Mouse (Mus musculus): ENCODE results near the gene Gpr141. TPM values are rescaled to one million over a fixed set of nuclear protein-coding genes. Genes with fewer than 3 reads are reported as not detected.
A peak's percentile ranks its signal among the peaks of the same experiment; 100 is the strongest.

Gene Gpr141
- polyA plus RNA-seq, 1 experiment from 2014 or later = 0.47 TPM

DNA sequence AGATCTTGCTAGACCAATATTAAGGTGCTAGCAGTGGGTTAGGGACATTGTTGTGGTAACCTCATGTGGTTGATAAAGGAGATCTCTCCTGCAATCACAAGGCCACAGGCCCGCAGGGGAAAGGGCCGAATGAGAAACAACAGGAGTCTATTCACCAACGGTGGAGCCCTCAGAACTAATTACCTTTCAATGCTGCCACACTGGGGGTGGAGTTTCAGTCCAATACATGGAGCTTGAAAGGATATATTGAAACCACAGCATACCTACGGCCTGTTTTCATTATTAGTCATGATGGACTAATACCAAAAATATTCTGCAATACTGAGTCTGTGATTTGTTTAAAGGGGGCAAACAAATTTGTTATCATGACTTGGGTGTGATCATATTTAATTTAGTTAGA lies 120.3 kb downstream of the Gpr141 start:
- no peak overlapping the region for H3K4me2 ChIP-seq (ENCODE audit: low read length)
- WGBS = 7% methylated on average over 4 of the region's 4 CpGs
- no peak for ATAC-seq

DNA sequence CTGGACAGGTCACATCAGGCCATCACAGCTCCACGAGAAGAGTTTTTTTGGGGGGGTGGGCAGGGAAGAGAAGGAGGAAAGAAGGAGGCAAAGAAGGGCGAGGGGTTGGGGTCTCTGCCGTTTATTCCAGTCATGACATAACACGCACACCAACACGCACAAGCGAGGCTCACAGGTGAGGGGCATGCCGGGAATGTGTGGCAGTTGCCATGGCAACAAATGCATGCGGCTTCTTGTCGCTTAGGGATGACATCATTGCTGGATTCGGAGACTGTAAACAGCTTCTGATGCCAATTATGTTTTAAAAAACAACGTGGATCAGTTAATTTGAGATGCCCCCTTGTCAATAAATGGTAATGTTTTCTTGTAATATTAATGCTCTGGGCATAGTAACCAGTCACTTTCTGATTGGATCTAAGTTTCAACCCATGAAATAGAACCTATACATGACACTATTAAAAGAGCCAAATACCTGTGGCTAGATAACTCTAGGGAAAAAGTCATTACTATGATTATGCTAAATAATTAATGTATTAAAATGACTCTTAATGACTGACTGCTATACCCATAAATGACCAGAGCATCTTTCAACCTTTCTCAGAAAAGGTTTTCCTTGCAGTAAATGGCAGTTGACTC lies 122.5 kb downstream of the Gpr141 start:
- Histone ChIP-seq H3K4me2 (ENCODE audit: low read length) (peak overlapping the region; percentile 23), H3K4me1 (ENCODE audit: control insufficient read depth, insufficient read depth, low read length) (peaks cover 3% of the 10 kb centered on the region; the same call in 1 of the 2 replicates), H3K4me3 (ENCODE audit: low read depth, low read length) (no peak overlapping the region), H3K9me3 (replicated peaks; ENCODE audit: control insufficient read depth, low read length) (no peaks in the 10 kb centered on the region), H3K36me3 (ENCODE audit: control insufficient read depth, insufficient read depth, low read length) (no peaks in the 10 kb centered on the region), H3K27ac (ENCODE audit: low read depth, low read length) (no peak overlapping the region), H3K27me3 (replicated peaks; ENCODE audit: control insufficient read depth, insufficient read depth, low read length) (no peaks in the 10 kb centered on the region), H3K9ac (ENCODE audit: low read length) (no peak overlapping the region)
- 54% methylated on average over 11 of the region's 11 CpGs for WGBS
- peak; percentile 85 for ATAC-seq
- peak; percentile 86 for DNase-seq (ENCODE audit: low spot score)

More for the DNA sequence above, 120.3 kb downstream of the Gpr141 start:
- H3K36me3 ChIP-seq (ENCODE audit: control insufficient read depth, insufficient read depth, low read length) = no peaks in the 10 kb centered on the region
- H3K9ac ChIP-seq (ENCODE audit: low read length) = no peak overlapping the region
- no peak overlapping the region for H3K27ac ChIP-seq (ENCODE audit: low read depth, low read length)
- no peaks in the 10 kb centered on the region for H3K27me3 ChIP-seq (replicated peaks; ENCODE audit: control insufficient read depth, insufficient read depth, low read length)
- H3K4me3 ChIP-seq (ENCODE audit: low read depth, low read length) = no peak overlapping the region
- H3K4me1 ChIP-seq (ENCODE audit: control insufficient read depth, insufficient read depth, low read length) = peaks cover 3% of the 10 kb centered on the region; the same call in 1 of the 2 replicates
- no peak for DNase-seq (ENCODE audit: low spot score)
- H3K9me3 ChIP-seq (replicated peaks; ENCODE audit: control insufficient read depth, low read length) = no peaks in the 10 kb centered on the region

DNA sequence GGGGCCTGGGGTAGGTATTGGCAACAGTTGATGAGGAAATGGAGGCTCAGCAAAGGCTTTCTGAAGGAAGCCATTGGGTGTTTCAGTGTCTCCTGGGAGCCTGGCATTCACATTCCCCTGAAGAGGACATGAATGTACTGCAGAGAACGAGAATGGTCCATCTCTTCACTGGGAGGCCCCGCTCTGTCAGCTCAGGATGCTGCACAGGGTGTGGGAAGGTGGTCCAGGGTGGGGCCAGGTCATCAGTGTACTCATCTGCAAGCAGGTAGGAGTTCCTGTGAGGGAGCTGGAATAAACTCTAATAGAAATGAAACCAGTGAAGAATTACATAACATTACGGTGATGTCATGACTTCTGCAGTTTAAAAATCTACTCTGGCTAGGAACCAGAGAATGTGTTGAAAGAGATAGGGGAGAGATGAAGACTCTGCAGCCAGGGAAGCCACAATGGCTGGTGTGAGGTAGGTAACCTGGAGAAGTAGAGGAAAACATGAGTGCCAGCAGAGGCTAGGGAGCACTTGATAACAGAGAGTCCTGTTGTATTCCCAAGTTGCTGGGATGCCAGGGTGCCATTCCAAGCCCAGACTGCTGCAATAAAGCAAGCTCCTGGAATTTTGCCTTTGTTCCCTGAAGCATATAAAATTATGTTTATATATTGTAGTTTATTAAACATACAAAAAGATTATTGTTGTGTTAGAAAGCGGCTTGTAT lies 123.2 kb downstream of the Gpr141 start:
- peak; percentile 33; the same call in 1 of the 2 replicates for ATAC-seq
- H3K4me3 ChIP-seq (ENCODE audit: low read depth, low read length) = no peak overlapping the region
- H3K36me3 ChIP-seq (ENCODE audit: control insufficient read depth, insufficient read depth, low read length) = no peaks in the 10 kb centered on the region
- H3K27me3 ChIP-seq (replicated peaks; ENCODE audit: control insufficient read depth, insufficient read depth, low read length) = no peaks in the 10 kb centered on the region
- DNase-seq (ENCODE audit: low spot score) = no peak
- H3K9me3 ChIP-seq (replicated peaks; ENCODE audit: control insufficient read depth, low read length) = no peaks in the 10 kb centered on the region
- no peak overlapping the region for H3K9ac ChIP-seq (ENCODE audit: low read length)
- peaks cover 3% of the 10 kb centered on the region; the same call in 1 of the 2 replicates for H3K4me1 ChIP-seq (ENCODE audit: control insufficient read depth, insufficient read depth, low read length)
- 86% methylated on average over 4 of the region's 4 CpGs for WGBS
- H3K4me2 ChIP-seq (ENCODE audit: low read length) = peak overlapping the region; percentile 23
- H3K27ac ChIP-seq (ENCODE audit: low read depth, low read length) = no peak overlapping the region

Other genes starting within 250 kb of the Gpr141 start
- 26.3 and 27.4 TPM in 2 replicates for gene Epdr1, start 204.3 kb downstream of the Gpr141 start, polyA plus RNA-seq (2014; fragmentation: Nextera tagmentation; extraction: Ambion mirVana)
- gene Sfrp4, start 201.2 kb downstream of the Gpr141 start, polyA plus RNA-seq (2014; fragmentation: Nextera tagmentation; extraction: Ambion mirVana) = 2.9 and 3.3 TPM in 2 replicates
- not detected in 2 replicates for gene Nme8, start 126.5 kb downstream of the Gpr141 start, polyA plus RNA-seq (2014; fragmentation: Nextera tagmentation; extraction: Ambion mirVana)

Data from forebrain, embryonic 14.5 days (tissue).